Mouse (Mus musculus): ENCODE measurements around the gene Vcam1. TPM values are rescaled to one million over a fixed set of nuclear protein-coding genes. Genes with fewer than 3 reads are reported as not detected.

Vcam1 gene
- polyA plus RNA-seq, 1 experiment from 2014 or later = 18.9 TPM

DNA sequence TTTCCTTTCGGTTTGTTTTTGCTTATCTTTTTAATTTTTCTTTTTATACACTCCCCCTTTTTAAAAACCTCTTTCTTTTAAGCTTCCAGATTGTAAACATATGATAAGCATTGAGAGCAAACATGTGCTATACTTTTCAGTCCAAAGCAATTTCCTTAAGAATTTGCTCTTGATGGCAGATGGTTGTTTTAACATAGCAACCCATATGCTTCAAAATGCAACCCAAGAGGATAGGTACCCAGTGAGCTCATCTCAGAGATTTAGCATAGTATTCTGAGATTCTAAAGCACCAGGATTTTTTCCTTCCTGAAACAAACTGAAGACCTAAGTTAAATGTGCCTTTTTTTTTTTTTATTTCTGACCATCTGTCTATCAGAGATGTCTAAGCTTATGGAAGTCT is 28.6 kb downstream of the Vcam1 start:
- Histone ChIP-seq H3K9ac (no peak overlapping the region), H3K4me2 (replicated peaks) (no peak overlapping the region), H3K4me1 (replicated peaks) (no peaks in the 10 kb centered on the region), H3K36me3 (no peaks in the 10 kb centered on the region), H3K27ac (no peak overlapping the region), H3K9me3 (no peaks in the 10 kb centered on the region), H3K27me3 (replicated peaks) (no peaks in the 10 kb centered on the region), H3K4me3 (replicated peaks) (no peak overlapping the region)
- ATAC-seq = no peak
- 73% methylated on average over 1 of the region's 1 CpGs for WGBS

- Histone ChIP-seq H3K27ac (no peak overlapping the region), H3K4me1 (replicated peaks) (no peaks in the 10 kb centered on the region), H3K4me2 (replicated peaks) (no peak overlapping the region), H3K36me3 (no peaks in the 10 kb centered on the region), H3K9ac (no peak overlapping the region), H3K4me3 (replicated peaks) (no peak overlapping the region), H3K27me3 (replicated peaks) (no peaks in the 10 kb centered on the region), H3K9me3 (no peaks in the 10 kb centered on the region)
- WGBS = 82% methylated on average over 3 of the region's 3 CpGs
- ATAC-seq = no peak
Measured at GRCm38 (mm10) chr3:116095934-116096333, 33.6 kb downstream of the Vcam1 start.

- H3K27me3 ChIP-seq (replicated peaks) = no peaks in the 10 kb centered on the region
- H3K4me2 ChIP-seq (replicated peaks) = no peak overlapping the region
- H3K9ac ChIP-seq = no peak overlapping the region
- ATAC-seq = no peak
- no peaks in the 10 kb centered on the region for H3K4me1 ChIP-seq (replicated peaks)
- H3K27ac ChIP-seq = no peak overlapping the region
- H3K36me3 ChIP-seq = no peaks in the 10 kb centered on the region
- WGBS = 79% methylated on average over 4 of the region's 4 CpGs
- no peaks in the 10 kb centered on the region for H3K9me3 ChIP-seq
- H3K4me3 ChIP-seq (replicated peaks) = no peak overlapping the region
Measured at GRCm38 (mm10) chr3:116095312-116095711, 34.2 kb downstream of the Vcam1 start.

DNA sequence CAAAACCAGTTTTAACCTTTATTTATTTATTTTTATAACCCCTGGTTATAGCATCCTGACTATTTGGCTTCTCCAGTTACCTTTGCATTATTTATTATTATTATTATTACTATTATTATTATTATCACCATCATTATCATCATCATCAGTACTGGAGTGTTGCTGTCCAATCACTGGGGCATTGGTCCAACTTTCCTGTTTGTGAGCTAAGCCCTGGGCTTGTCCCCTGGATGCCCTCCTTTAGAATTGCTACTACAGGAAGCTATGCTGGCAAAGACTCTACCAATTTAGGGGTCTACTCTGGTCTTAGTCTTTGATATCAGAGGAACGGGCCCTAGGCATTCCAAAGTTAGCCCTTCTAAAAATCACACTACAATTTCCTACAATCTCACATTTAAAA is 34.6 kb downstream of the Vcam1 start:
- Histone ChIP-seq H3K4me2 (replicated peaks) (no peak overlapping the region), H3K4me3 (replicated peaks) (no peak overlapping the region), H3K27me3 (replicated peaks) (no peaks in the 10 kb centered on the region), H3K27ac (no peak overlapping the region), H3K4me1 (replicated peaks) (no peaks in the 10 kb centered on the region), H3K9me3 (no peaks in the 10 kb centered on the region), H3K9ac (no peak overlapping the region), H3K36me3 (no peaks in the 10 kb centered on the region)
- 92% methylated on average over 1 of the region's 1 CpGs for WGBS
- ATAC-seq = no peak

DNA sequence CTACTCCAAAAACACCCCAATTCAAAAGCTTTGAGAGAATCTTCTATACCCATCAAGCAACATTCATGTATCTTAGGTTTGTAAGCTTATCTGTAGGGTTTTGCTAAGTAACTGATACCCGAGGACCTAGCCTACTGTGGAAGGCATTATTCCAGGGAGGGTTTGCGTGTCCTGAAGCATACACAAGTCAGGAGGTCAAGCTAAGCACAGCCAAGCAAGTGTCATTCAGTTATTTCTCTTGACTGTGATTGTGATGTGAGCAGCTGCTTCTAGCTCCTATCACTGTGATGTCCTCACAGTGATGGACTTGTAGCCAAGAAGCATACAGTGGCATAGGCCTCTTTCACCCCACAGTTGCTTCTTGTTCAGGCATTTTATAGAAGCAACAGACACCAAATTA is 35.2 kb downstream of the Vcam1 start:
- no peak overlapping the region for H3K27ac ChIP-seq
- no peaks in the 10 kb centered on the region for H3K9me3 ChIP-seq
- no peak overlapping the region for H3K4me3 ChIP-seq (replicated peaks)
- H3K36me3 ChIP-seq = no peaks in the 10 kb centered on the region
- no peak overlapping the region for H3K4me2 ChIP-seq (replicated peaks)
- no peak for ATAC-seq
- H3K9ac ChIP-seq = no peak overlapping the region
- no peaks in the 10 kb centered on the region for H3K4me1 ChIP-seq (replicated peaks)
- 80% methylated on average over 2 of the region's 2 CpGs for WGBS
- H3K27me3 ChIP-seq (replicated peaks) = no peaks in the 10 kb centered on the region

DNA sequence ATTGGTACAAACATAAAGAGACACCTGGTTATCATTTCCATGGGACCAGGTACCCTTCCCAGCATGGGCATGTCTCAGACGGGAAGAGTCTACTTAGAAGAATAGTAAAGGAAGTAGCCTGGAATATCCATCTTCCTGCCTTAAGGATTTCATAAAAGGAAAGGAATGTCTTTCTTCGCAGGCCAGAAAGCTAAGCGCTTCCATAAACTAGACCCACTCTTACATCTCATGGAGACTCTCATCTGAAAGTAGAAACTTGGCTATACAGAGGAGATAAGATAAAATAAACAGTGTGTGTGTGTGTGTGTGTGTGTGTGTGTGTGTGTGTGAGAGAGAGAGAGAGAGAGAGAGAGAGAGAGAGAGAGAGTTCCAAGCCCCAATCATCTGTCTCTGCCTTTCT is 36.9 kb downstream of the Vcam1 start:
- Histone ChIP-seq H3K27ac (no peak overlapping the region), H3K36me3 (no peaks in the 10 kb centered on the region), H3K4me1 (replicated peaks) (no peaks in the 10 kb centered on the region), H3K4me3 (replicated peaks) (no peak overlapping the region), H3K9me3 (no peaks in the 10 kb centered on the region), H3K9ac (no peak overlapping the region), H3K27me3 (replicated peaks) (no peaks in the 10 kb centered on the region), H3K4me2 (replicated peaks) (no peak overlapping the region)
- 56% methylated on average over 3 of the region's 3 CpGs for WGBS
- no peak for ATAC-seq

- Histone ChIP-seq H3K9ac (no peak overlapping the region), H3K36me3 (no peaks in the 10 kb centered on the region), H3K4me3 (replicated peaks) (no peak overlapping the region), H3K4me2 (replicated peaks) (no peak overlapping the region), H3K27ac (no peak overlapping the region), H3K4me1 (replicated peaks) (no peaks in the 10 kb centered on the region), H3K9me3 (no peaks in the 10 kb centered on the region), H3K27me3 (replicated peaks) (no peaks in the 10 kb centered on the region)
- WGBS = 90% methylated on average over 5 of the region's 5 CpGs
- ATAC-seq = no peak
Measured at GRCm38 (mm10) chr3:116091706-116092105, 37.8 kb downstream of the Vcam1 start.

DNA sequence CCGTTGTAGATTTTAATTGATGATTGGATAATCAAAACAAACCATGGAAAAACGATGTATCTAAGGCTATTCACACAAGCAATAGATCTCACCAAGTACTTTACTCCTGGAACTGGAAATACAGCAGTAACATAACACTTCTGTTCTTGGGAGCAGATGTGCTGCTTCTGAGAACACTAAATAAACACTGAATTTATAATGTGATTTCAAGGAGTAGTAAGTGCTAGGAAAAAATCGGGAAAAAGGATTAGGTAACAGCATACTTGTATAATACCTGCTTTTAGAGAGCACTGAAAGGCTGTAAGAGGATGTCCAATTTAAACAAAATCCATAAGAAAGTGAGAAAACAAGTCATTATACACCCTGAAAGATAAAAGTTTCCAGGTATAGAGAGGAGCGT is 43.5 kb downstream of the Vcam1 start:
- H3K27me3 ChIP-seq (replicated peaks) = no peaks in the 10 kb centered on the region
- H3K27ac ChIP-seq = no peak overlapping the region
- H3K4me3 ChIP-seq (replicated peaks) = no peak overlapping the region
- 0 out of 2 replicates have a peak, but pooled peaks cover under 1% of the 10 kb centered on the region for H3K4me1 ChIP-seq (replicated peaks)
- no peaks in the 10 kb centered on the region for H3K36me3 ChIP-seq
- H3K9me3 ChIP-seq = no peaks in the 10 kb centered on the region
- no peak overlapping the region for H3K4me2 ChIP-seq (replicated peaks)
- H3K9ac ChIP-seq = no peak overlapping the region
- WGBS = 50% methylated on average over 4 of the region's 4 CpGs
- ATAC-seq = no peak

- Histone ChIP-seq H3K27me3 (replicated peaks) (no peaks in the 10 kb centered on the region), H3K4me3 (replicated peaks) (no peak overlapping the region), H3K27ac (peak overlapping the region; percentile 40; the same call in 1 of the 2 replicates), H3K36me3 (no peaks in the 10 kb centered on the region), H3K9me3 (no peaks in the 10 kb centered on the region), H3K4me1 (replicated peaks) (0 out of 2 replicates have a peak, but pooled peaks cover 3% of the 10 kb centered on the region), H3K4me2 (replicated peaks) (no peak overlapping the region), H3K9ac (no peak overlapping the region)
- 32% methylated on average over 7 of the region's 7 CpGs for WGBS
- peak; percentile 41; the same call in 1 of the 2 replicates for ATAC-seq
Measured at GRCm38 (mm10) chr3:116080939-116081676, 48.4 kb downstream of the Vcam1 start.

GRCm38 (mm10) chr3:116080166-116080788 is 49.2 kb downstream of the Vcam1 start:
- peak; percentile 79 for ATAC-seq

GRCm38 (mm10) chr3:116078490-116078889 is 51.0 kb downstream of the Vcam1 start:
- no peak for ATAC-seq

More at GRCm38 (mm10) chr3:116080166-116080788, 49.2 kb downstream of the Vcam1 start:
- H3K27ac ChIP-seq = no peak overlapping the region
- H3K9me3 ChIP-seq = no peaks in the 10 kb centered on the region
- H3K36me3 ChIP-seq = no peaks in the 10 kb centered on the region
- H3K9ac ChIP-seq = no peak overlapping the region
- no peaks in the 10 kb centered on the region for H3K27me3 ChIP-seq (replicated peaks)
- no peak overlapping the region for H3K4me2 ChIP-seq (replicated peaks)
- 22% methylated on average over 8 of the region's 8 CpGs for WGBS
- 0 out of 2 replicates have a peak, but pooled peaks cover 3% of the 10 kb centered on the region for H3K4me1 ChIP-seq (replicated peaks)
- H3K4me3 ChIP-seq (replicated peaks) = no peak overlapping the region

GRCm38 (mm10) chr3:116076739-116077138 is 52.7 kb downstream of the Vcam1 start:
- H3K27me3 ChIP-seq (replicated peaks) = no peaks in the 10 kb centered on the region
- H3K9ac ChIP-seq = no peak overlapping the region
- no peaks in the 10 kb centered on the region for H3K9me3 ChIP-seq
- ATAC-seq = no peak
- WGBS = 69% methylated on average over 2 of the region's 2 CpGs
- no peak overlapping the region for H3K4me2 ChIP-seq (replicated peaks)
- no peak overlapping the region for H3K4me3 ChIP-seq (replicated peaks)
- H3K4me1 ChIP-seq (replicated peaks) = 0 out of 2 replicates have a peak, but pooled peaks cover 3% of the 10 kb centered on the region
- H3K36me3 ChIP-seq = no peaks in the 10 kb centered on the region
- H3K27ac ChIP-seq = no peak overlapping the region

More at GRCm38 (mm10) chr3:116078490-116078889, 51.0 kb downstream of the Vcam1 start:
- Histone ChIP-seq H3K4me1 (replicated peaks) (0 out of 2 replicates have a peak, but pooled peaks cover 3% of the 10 kb centered on the region), H3K27ac (no peak overlapping the region), H3K9ac (no peak overlapping the region), H3K9me3 (no peaks in the 10 kb centered on the region), H3K27me3 (replicated peaks) (no peaks in the 10 kb centered on the region), H3K4me3 (replicated peaks) (no peak overlapping the region), H3K4me2 (replicated peaks) (no peak overlapping the region), H3K36me3 (no peaks in the 10 kb centered on the region)
- 54% methylated on average over 4 of the region's 4 CpGs for WGBS

DNA sequence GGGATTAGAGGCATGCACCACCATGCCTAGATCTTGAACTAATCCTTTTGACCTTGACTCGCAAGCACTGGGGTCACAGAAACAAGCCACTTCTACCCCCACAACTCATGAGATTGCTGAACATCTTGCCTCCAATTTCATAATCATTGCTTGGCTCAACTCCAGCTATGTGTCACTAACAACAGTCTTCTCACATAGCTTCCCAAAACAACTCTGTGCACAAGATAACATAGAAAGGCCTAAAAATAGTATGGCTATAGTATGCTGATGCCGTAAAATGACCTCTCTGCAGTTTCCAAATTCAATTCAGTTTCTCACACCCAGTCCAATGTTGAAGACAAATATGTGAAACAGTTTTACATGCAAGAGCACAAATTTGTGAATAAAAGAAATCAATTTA is 56.9 kb downstream of the Vcam1 start:
- Histone ChIP-seq H3K4me3 (replicated peaks) (no peak overlapping the region), H3K4me1 (replicated peaks) (no peaks in the 10 kb centered on the region), H3K4me2 (replicated peaks) (no peak overlapping the region), H3K27ac (no peak overlapping the region), H3K27me3 (replicated peaks) (no peaks in the 10 kb centered on the region), H3K36me3 (no peaks in the 10 kb centered on the region), H3K9me3 (no peaks in the 10 kb centered on the region), H3K9ac (no peak overlapping the region)
- ATAC-seq = no peak
- 82% methylated on average over 2 of the region's 2 CpGs for WGBS

Measured in intestine, embryonic 15.5 days (tissue).